Mouse (Mus musculus) neural tube, embryonic 11.5 days (tissue): ENCODE results near the gene Sox30. TPM values are rescaled to one million over a fixed set of nuclear protein-coding genes. Genes with fewer than 3 reads are reported as not detected.

Source experiments
- ATAC-seq: fragments of 200-750 bp; cut with Nextera tagmentation; 2 replicates; pipeline ENCODE4 v1.8.0; 2017; ENCODE audit warnings: moderate number of reproducible peaks, mild to moderate bottlenecking, moderate TSS enrichment, moderate library complexity; ENCODE audit not compliant: insufficient read depth, low FRiP score, low TSS enrichment
- DNase-seq: peaks from one replicate; pipeline ENCODE4 v3.0.0-alpha.2; 2015; ENCODE audit warnings: low spot score
- H3K27ac ChIP-seq: fragments of 300-500 bp; sonication (generic); 2 replicates; pipeline ENCODE4 v1.5.1; 2014; ENCODE audit warnings: low read depth, mild to moderate bottlenecking, low read length
- H3K27me3 ChIP-seq: fragments of 300-500 bp; sonication (generic); 2 replicates; pipeline ENCODE4 v1.6.1; 2014; ENCODE audit warnings: mild to moderate bottlenecking, low read length, mixed read lengths; ENCODE audit not compliant: control insufficient read depth, insufficient read depth
- H3K36me3 ChIP-seq: fragments of 300-500 bp; sonication (generic); 2 replicates; pipeline ENCODE4 v1.6.1; 2014; ENCODE audit warnings: mild to moderate bottlenecking, low read length, moderate library complexity, mixed read lengths; ENCODE audit not compliant: control insufficient read depth, insufficient read depth
- H3K4me1 ChIP-seq: fragments of 300-500 bp; sonication (generic); 2 replicates; pipeline ENCODE4 v1.6.1; 2014; ENCODE audit warnings: low read length, mixed read lengths; ENCODE audit not compliant: control insufficient read depth, insufficient read depth
- H3K4me2 ChIP-seq: fragments of 300-500 bp; sonication (generic); 2 replicates; pipeline ENCODE4 v1.6.1; 2014; ENCODE audit warnings: low read depth, mild to moderate bottlenecking, moderate library complexity
- H3K4me3 ChIP-seq: fragments of 300-500 bp; sonication (generic); 2 replicates; pipeline ENCODE4 v1.5.1; 2014; ENCODE audit warnings: low read depth, low read length
- H3K9ac ChIP-seq: fragments of 300-500 bp; sonication (generic); 2 replicates; pipeline ENCODE4 v1.6.1; 2014; ENCODE audit warnings: mild to moderate bottlenecking, low read length
- H3K9me3 ChIP-seq: fragments of 300-500 bp; sonication (generic); 2 replicates; pipeline ENCODE4 v1.6.1; 2016; ENCODE audit warnings: low read length; ENCODE audit not compliant: control insufficient read depth
- WGBS: fragments of 180-500 bp; shearing (Covaris S2); extraction: QIAGEN DNeasy Blood & Tissue Kit; methylation state at CpG from one replicate; pipeline ENCODE4 v1.1.7; 2014; 5-methylcytosine and 5-hydroxymethylcytosine counted together
- polyA plus RNA-seq: library from polyadenylated mRNA; unstranded; fragments of >200 nt; fragmentation: Nextera tagmentation; extraction: Ambion mirVana; gene quantifications from 2 replicates; pipeline ENCODE4 v1.2.1, GENCODE M21; 2014

Sox30 gene
- polyA plus RNA-seq, 1 experiment from 2014 or later = 0.09 TPM

DNA sequence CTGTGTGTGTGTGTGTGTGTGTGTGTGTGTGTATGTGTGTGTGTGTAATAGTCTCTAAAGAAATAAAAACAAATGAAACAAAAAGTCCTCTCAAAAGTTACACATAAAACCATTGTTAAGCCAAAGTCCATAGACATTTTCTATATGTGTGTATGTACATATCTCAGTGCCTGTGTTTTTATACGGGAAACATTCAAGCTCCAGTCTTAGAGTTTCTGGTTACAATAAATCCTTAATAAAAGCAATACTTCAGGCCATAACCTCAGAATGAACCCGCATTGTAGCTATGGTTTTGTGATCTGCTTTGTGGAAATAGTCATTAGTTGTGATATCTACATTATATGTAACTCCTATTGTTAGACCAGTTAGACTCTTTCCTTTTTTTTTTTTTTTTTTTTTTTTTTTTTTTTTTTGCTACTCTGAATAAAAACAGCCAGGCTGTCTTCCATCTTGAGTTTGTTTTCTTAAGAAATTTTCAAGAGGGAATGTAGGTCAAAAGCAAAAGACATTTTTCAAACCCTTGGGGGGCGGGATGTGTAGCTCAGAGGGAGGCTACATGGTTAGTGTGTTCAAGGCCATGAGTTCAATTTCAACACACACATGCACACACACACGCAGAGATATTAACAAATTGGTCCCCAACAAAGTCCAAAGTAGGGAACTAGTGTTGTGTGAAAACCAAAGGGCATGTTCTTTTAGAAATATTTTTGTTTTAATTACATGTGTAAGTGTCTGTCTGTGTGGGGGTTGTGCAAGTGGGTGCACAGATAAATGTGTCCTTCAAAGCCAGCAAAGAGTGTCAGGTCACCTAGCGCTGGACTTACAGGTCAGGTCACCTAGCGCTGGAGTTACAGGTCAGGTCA lies 48.1 kb downstream of the Sox30 start:
- no peaks in the 10 kb centered on the region for H3K9me3 ChIP-seq
- ATAC-seq (no peak), DNase-seq (no peak)
- no peak overlapping the region for H3K4me2 ChIP-seq
- H3K9ac ChIP-seq = no peak overlapping the region
- no peaks in the 10 kb centered on the region for H3K27me3 ChIP-seq
- no peaks in the 10 kb centered on the region for H3K36me3 ChIP-seq
- no peak overlapping the region for H3K27ac ChIP-seq
- H3K4me3 ChIP-seq = no peak overlapping the region
- WGBS = 88% methylated on average over 6 of the region's 6 CpGs
- H3K4me1 ChIP-seq = no peaks in the 10 kb centered on the region

DNA sequence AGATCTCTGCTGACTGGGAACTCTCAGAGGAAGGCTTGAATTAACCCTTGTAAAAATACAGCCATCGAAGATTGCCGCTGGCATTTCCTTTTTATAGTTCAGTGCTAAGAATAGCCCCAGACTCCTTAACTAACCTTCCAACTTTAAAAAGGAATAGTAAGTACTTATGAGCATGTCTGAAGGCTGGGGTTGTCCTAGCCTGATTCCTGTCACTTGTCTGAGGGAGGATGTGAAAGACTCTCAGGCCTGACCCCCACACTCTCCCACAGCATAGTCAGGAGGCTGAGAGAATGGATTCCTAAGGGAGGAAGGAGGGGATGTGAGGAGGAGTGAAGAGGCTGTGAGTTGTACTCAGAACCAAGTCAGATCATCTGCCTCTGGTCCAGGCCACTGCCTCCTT lies 49.4 kb downstream of the Sox30 start:
- DNase-seq = no peak
- H3K27me3 ChIP-seq = no peaks in the 10 kb centered on the region
- no peak overlapping the region for H3K27ac ChIP-seq
- ATAC-seq = no peak
- no peaks in the 10 kb centered on the region for H3K9me3 ChIP-seq
- no peak overlapping the region for H3K9ac ChIP-seq
- H3K4me1 ChIP-seq = no peaks in the 10 kb centered on the region
- no peak overlapping the region for H3K4me2 ChIP-seq
- H3K36me3 ChIP-seq = no peaks in the 10 kb centered on the region
- H3K4me3 ChIP-seq = no peak overlapping the region
- WGBS = 85% methylated on average over 2 of the region's 2 CpGs

GRCm38 (mm10) chr11:46030026-46030425 lies 49.9 kb downstream of the Sox30 start:
- Histone ChIP-seq H3K9me3 (no peaks in the 10 kb centered on the region), H3K9ac (no peak overlapping the region), H3K36me3 (no peaks in the 10 kb centered on the region), H3K4me1 (no peaks in the 10 kb centered on the region), H3K4me2 (no peak overlapping the region), H3K27me3 (no peaks in the 10 kb centered on the region), H3K27ac (no peak overlapping the region), H3K4me3 (no peak overlapping the region)
- 73% methylated on average over 2 of the region's 2 CpGs for WGBS
- ATAC-seq (no peak), DNase-seq (no peak)

GRCm38 (mm10) chr11:46031470-46031869 lies 51.4 kb downstream of the Sox30 start:
- no peak overlapping the region for H3K4me3 ChIP-seq
- no peak overlapping the region for H3K9ac ChIP-seq
- WGBS = 59% methylated on average over 3 of the region's 3 CpGs
- H3K27me3 ChIP-seq = no peaks in the 10 kb centered on the region
- DNase-seq = no peak
- H3K4me1 ChIP-seq = no peaks in the 10 kb centered on the region
- no peaks in the 10 kb centered on the region for H3K9me3 ChIP-seq
- no peaks in the 10 kb centered on the region for H3K36me3 ChIP-seq
- no peak overlapping the region for H3K4me2 ChIP-seq
- H3K27ac ChIP-seq = no peak overlapping the region
- ATAC-seq = no peak

DNA sequence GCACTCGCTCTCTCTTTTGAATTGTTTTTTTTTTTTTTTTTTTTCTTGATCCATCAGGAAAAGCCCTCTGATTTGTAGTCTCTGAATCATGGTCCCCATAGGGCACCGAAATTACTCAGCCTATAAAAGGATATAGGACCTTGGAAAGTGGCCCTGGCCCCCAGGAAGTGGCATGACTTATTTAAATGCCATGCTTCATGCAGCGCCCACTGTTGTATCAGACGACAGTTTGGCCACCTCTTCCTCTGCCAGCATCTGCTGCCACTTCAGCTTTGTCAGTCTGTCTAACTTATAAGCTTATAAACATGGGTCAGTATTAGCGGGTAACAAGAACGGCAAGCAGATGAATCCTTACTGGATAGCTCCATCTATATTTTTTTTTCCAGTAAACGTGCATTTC lies 52.8 kb downstream of the Sox30 start:
- WGBS = 91% methylated on average over 7 of the region's 7 CpGs

GRCm38 (mm10) chr11:46036374-46036773 lies 56.3 kb downstream of the Sox30 start:
- no peaks in the 10 kb centered on the region for H3K9me3 ChIP-seq
- ATAC-seq = no peak
- no peak overlapping the region for H3K9ac ChIP-seq

More for the DNA sequence above, 52.8 kb downstream of the Sox30 start:
- no peaks in the 10 kb centered on the region for H3K27me3 ChIP-seq
- H3K4me2 ChIP-seq = no peak overlapping the region
- H3K4me1 ChIP-seq = no peaks in the 10 kb centered on the region
- no peak for ATAC-seq
- no peak for DNase-seq
- no peaks in the 10 kb centered on the region for H3K36me3 ChIP-seq
- no peak overlapping the region for H3K27ac ChIP-seq
- H3K4me3 ChIP-seq = no peak overlapping the region
- H3K9ac ChIP-seq = no peak overlapping the region
- H3K9me3 ChIP-seq = no peaks in the 10 kb centered on the region

GRCm38 (mm10) chr11:46038901-46039300 lies 58.8 kb downstream of the Sox30 start:
- Histone ChIP-seq H3K27ac (no peak overlapping the region), H3K4me1 (no peaks in the 10 kb centered on the region), H3K27me3 (no peaks in the 10 kb centered on the region), H3K9me3 (no peaks in the 10 kb centered on the region), H3K9ac (no peak overlapping the region), H3K36me3 (no peaks in the 10 kb centered on the region), H3K4me3 (no peak overlapping the region), H3K4me2 (no peak overlapping the region)
- ATAC-seq (no peak), DNase-seq (no peak)
- 77% methylated on average over 15 of the region's 15 CpGs for WGBS

More at GRCm38 (mm10) chr11:46036374-46036773, 56.3 kb downstream of the Sox30 start:
- no peaks in the 10 kb centered on the region for H3K36me3 ChIP-seq
- no peaks in the 10 kb centered on the region for H3K27me3 ChIP-seq
- WGBS = 94% methylated on average over 10 of the region's 10 CpGs
- H3K4me1 ChIP-seq = no peaks in the 10 kb centered on the region
- H3K27ac ChIP-seq = no peak overlapping the region
- H3K4me2 ChIP-seq = no peak overlapping the region
- no peak overlapping the region for H3K4me3 ChIP-seq
- no peak for DNase-seq

DNA sequence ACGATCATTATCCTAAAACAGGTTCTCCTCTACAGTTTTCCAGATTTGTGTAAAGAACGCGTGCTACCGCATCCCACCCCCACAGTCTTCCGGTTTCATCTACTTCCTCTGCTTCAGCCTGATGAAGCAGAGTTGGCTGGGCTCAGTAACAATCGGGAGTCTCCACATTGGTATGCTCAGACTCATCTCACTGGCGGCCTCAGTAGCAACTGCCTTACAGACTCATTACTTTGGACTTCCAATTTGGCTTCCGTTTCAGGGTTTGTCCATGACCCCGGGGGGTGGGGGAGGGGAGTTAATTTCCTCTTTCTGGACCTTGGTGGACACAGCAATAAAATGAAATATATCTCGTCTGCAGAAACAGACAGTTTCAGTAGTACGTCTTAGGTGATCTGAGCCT lies 59.2 kb downstream of the Sox30 start:
- Histone ChIP-seq H3K4me3 (no peak overlapping the region), H3K9ac (no peak overlapping the region), H3K4me1 (no peaks in the 10 kb centered on the region), H3K27me3 (no peaks in the 10 kb centered on the region), H3K36me3 (no peaks in the 10 kb centered on the region), H3K27ac (no peak overlapping the region), H3K4me2 (no peak overlapping the region), H3K9me3 (no peaks in the 10 kb centered on the region)
- no peak for ATAC-seq
- DNase-seq = no peak
- WGBS = 71% methylated on average over 11 of the region's 11 CpGs

DNA sequence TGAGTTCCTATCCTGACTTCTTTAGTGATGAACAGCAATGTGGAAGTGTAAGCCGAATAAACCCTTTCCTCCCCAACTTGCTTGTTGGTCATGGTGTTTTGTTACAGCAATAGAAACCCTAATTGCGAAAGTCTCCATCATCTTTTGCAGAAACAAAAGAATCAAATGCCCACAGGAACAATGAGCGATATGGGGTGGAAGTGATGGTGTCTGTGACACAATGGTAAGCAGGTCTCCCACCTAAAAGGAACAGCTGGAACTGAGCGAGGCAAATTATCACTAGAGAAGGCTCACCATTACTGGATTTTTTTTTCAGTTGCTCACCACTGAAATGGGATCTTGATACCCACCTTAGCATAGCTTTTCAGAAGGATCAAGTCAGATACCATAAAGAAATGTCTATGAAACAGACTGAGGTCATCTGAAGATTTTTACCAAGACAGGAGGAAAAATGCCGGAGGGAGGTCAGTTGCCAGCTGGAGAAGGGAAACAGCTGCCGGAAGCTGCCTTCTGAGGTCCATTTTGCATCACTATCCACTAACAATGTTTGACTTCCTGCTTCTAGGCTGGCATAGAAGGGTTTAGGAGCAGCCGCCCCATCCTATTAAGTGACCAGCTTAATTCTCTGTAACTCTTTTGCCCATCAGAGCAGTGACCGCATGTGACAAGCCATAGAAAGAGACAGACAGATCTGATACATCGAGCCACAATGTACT lies 60.9 kb downstream of the Sox30 start:
- WGBS = 85% methylated on average over 9 of the region's 9 CpGs
- no peaks in the 10 kb centered on the region for H3K27me3 ChIP-seq
- H3K4me1 ChIP-seq = no peaks in the 10 kb centered on the region
- H3K4me3 ChIP-seq = no peak overlapping the region
- no peak overlapping the region for H3K9ac ChIP-seq
- no peak for ATAC-seq
- H3K36me3 ChIP-seq = no peaks in the 10 kb centered on the region
- H3K9me3 ChIP-seq = no peaks in the 10 kb centered on the region
- no peak overlapping the region for H3K27ac ChIP-seq
- no peak overlapping the region for H3K4me2 ChIP-seq
- DNase-seq = no peak
